Mouse (Mus musculus) left cerebral cortex, adult 18-20 months (tissue): ENCODE results near the gene Gm29866. TPM values are rescaled to one million over a fixed set of nuclear protein-coding genes. Genes with fewer than 3 reads are reported as not detected.
"Not testable (repeated sequence)": the region's sequence is repeated elsewhere in the genome, so short reads cannot be mapped to it uniquely, and the experiment has no call there.

ENCODE experiments used
- DNase-seq, 2 experiments: peaks; one replicate each; pipeline ENCODE4 v3.0.0; 2021 to 2022; ENCODE audit warnings: low spot score in 2 of 2, mixed read lengths in 1 of 2
- long read RNA-seq, 2 experiments: library from polyadenylated mRNA; stranded (forward); transcript quantifications; one replicate each; pipeline ENCODE4 v2.0.0; 2021
- total RNA-seq, 2 experiments: library from RNA; stranded (reverse); gene quantifications; 2 replicates each; pipeline ENCODE4 v1.2.3; 2021

The Gm29866 gene
- not detected for total RNA-seq
- long read RNA-seq, experiment 1, result 0 reads
- long read RNA-seq, experiment 2, result 0 reads

DNA sequence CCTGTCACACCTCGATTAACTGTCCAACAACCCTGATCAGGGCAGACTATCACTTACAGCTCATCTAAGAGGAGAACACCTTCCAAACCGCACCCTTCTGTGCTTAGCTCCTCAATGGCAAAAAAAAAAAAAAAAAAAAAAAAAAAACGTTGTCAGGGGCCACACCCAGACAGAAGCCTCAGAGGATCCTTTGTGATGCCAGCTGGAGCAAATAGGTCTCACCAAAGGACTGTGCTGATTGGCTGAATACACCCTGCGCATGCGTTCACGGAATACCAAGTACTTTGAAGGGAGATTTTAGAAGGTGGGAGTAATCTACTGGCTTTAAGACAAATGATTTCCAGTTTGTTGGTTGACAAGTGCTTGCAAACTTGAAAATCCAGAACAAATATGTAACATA lies at the start of gene Gm29866:
Gm29866 (minus strand) TSS at position 101 of the 400 bp plus-strand sequence.
- not testable (repeated sequence) for DNase-seq

Other genes starting within 250 kb of the Gm29866 start
- not detected for gene Gm20909, start 170.9 kb upstream of the Gm29866 start, total RNA-seq
- gene Gm20865, start 247.9 kb upstream of the Gm29866 start, total RNA-seq, result not detected